Mouse (Mus musculus) gastrocnemius, postnatal 4 days (tissue): ENCODE data around the gene Galnt16. TPM values are rescaled to one million over a fixed set of nuclear protein-coding genes. Genes with fewer than 3 reads are reported as not detected.

Source experiments
- DNase-seq, 2 experiments: peaks; one replicate each; pipeline ENCODE4 v3.0.0; 2021 to 2022; ENCODE audit warnings: low spot score in 2 of 2, mixed read lengths in 2 of 2
- long read RNA-seq, 2 experiments: library from polyadenylated mRNA; stranded (forward); transcript quantifications; one replicate each; pipeline ENCODE4 v2.0.0; 2021
- total RNA-seq, 2 experiments: library from RNA; stranded (reverse); gene quantifications; 2 replicates each; pipeline ENCODE4 v1.2.3; 2021

Gene Galnt16
- 10 to 100 TPM; 41.7 to 43.6 TPM for total RNA-seq
- long read RNA-seq, experiment 1, transcript Galnt16-201 (15 exons, 3,922 nt) = major isoform, 22 of 37 reads
- long read RNA-seq, experiment 1, partial matches to known transcripts = 5 of 37 reads
- long read RNA-seq, experiment 1, other reads (novel, unspliced or antisense) = 10 of 37 reads
- long read RNA-seq, experiment 2, full-length matches to known transcripts = 41 of 54 reads
- long read RNA-seq, experiment 2, partial matches to known transcripts = 4 of 54 reads
- long read RNA-seq, experiment 2, other reads (novel, unspliced or antisense) = 9 of 54 reads

GRCm38 (mm10) chr12:80517977-80518376 is at the start of gene Galnt16:
Gene Galnt16, plus strand, starts transcription at chr12:80518277.
- DNase-seq = no peak

- no peak for DNase-seq
Measured at GRCm38 (mm10) chr12:80470206-80470605, 47.9 kb upstream of the Galnt16 start.

GRCm38 (mm10) chr12:80471926-80472325 is 46.2 kb upstream of the Galnt16 start:
- DNase-seq = no peak

GRCm38 (mm10) chr12:80473731-80474130 is 44.3 kb upstream of the Galnt16 start:
- DNase-seq = no peak

GRCm38 (mm10) chr12:80479986-80480385 is 38.1 kb upstream of the Galnt16 start:
- DNase-seq = no peak

- no peak for DNase-seq
Measured at GRCm38 (mm10) chr12:80483397-80483796, 34.7 kb upstream of the Galnt16 start.

GRCm38 (mm10) chr12:80493311-80493710 is 24.8 kb upstream of the Galnt16 start:
- no peak for DNase-seq

- no peak for DNase-seq
Measured at GRCm38 (mm10) chr12:80495691-80496090, 22.4 kb upstream of the Galnt16 start.

GRCm38 (mm10) chr12:80498356-80498755 is 19.7 kb upstream of the Galnt16 start:
- DNase-seq = no peak

- DNase-seq = no peak
Measured at GRCm38 (mm10) chr12:80500506-80500905, 17.6 kb upstream of the Galnt16 start.

- DNase-seq = peak in 1 of 2 experiments; percentile 47
Measured at GRCm38 (mm10) chr12:80504718-80505117, 13.4 kb upstream of the Galnt16 start.

- DNase-seq = peak in 1 of 2 experiments; percentile 28
Measured at GRCm38 (mm10) chr12:80507041-80507745, 10.9 kb upstream of the Galnt16 start.

GRCm38 (mm10) chr12:80518393-80518756 is 298 bp downstream of the Galnt16 start:
- peak in 1 of 2 experiments; percentile 45 for DNase-seq

GRCm38 (mm10) chr12:80518757-80519620 is 912 bp downstream of the Galnt16 start:
- peak in 1 of 2 experiments; percentile 50 for DNase-seq

GRCm38 (mm10) chr12:80519621-80520332 is 1.7 kb downstream of the Galnt16 start:
- DNase-seq = peak; percentile 44 to 73

- peak; percentile 19 to 42 for DNase-seq
Measured at GRCm38 (mm10) chr12:80522006-80522405, 3.9 kb downstream of the Galnt16 start.

- no peak for DNase-seq
Measured at GRCm38 (mm10) chr12:80524276-80524921, 6.3 kb downstream of the Galnt16 start.

- no peak for DNase-seq
Measured at GRCm38 (mm10) chr12:80525513-80525912, 7.4 kb downstream of the Galnt16 start.

GRCm38 (mm10) chr12:80526511-80526910 is 8.4 kb downstream of the Galnt16 start:
- no peak for DNase-seq

GRCm38 (mm10) chr12:80527727-80528389 is 9.8 kb downstream of the Galnt16 start:
- no peak for DNase-seq
